Mouse (Mus musculus) ES-E14 (cell line): ENCODE results near the gene Rb1.

Source experiments
- HCFC1 ChIP-seq: IDR thresholded peaks from 2 replicates; pipeline ENCODE4 v1.6.1; 2012; ENCODE audit warnings: low read length, inconsistent platforms, borderline replicate concordance; ENCODE audit not compliant: insufficient read depth
- MAFK ChIP-seq: IDR thresholded peaks from 2 replicates; pipeline ENCODE4 v1.6.1; 2014; ENCODE audit warnings: mild to moderate bottlenecking, low read depth, low read length, inconsistent platforms; ENCODE audit not compliant: insufficient read depth
- ZC3H11A ChIP-seq: IDR thresholded peaks from 2 replicates; pipeline ENCODE4 v1.6.1; 2012; ENCODE audit warnings: low read depth, mild to moderate bottlenecking, inconsistent platforms, low read length, borderline replicate concordance
- ZNF384 ChIP-seq: IDR thresholded peaks from 2 replicates; pipeline ENCODE4 v1.6.1; 2012; ENCODE audit warnings: low read depth, low read length, inconsistent platforms

- no peak for TF ChIP-seq ZNF384
- TF ChIP-seq HCFC1 = no peak
- TF ChIP-seq MAFK = no peak
- TF ChIP-seq ZC3H11A = no peak
Measured at GRCm38 (mm10) chr14:73292434-73292833, 33.2 kb downstream of the Rb1 start.
